Mouse (Mus musculus) C2C12 (cell line): ENCODE measurements around the gene B4galt1. TPM values are rescaled to one million over a fixed set of nuclear protein-coding genes. Genes with fewer than 3 reads are reported as not detected.

Experiments used
- H3K27me3 ChIP-seq: one replicate; pipeline ENCODE4 v1.6.1; 2011; ENCODE audit not compliant: control insufficient read depth, insufficient read depth, insufficient read length
- H3K36me3 ChIP-seq: one replicate; pipeline ENCODE4 v1.6.1; 2011; ENCODE audit not compliant: control insufficient read depth, insufficient read depth
- H3K4me3 ChIP-seq: one replicate; pipeline ENCODE4 v1.5.1; 2011; ENCODE audit warnings: mild to moderate bottlenecking, control low read depth; ENCODE audit not compliant: poor library complexity, insufficient read depth, severe bottlenecking
- H3K79me2 ChIP-seq: one replicate; pipeline ENCODE4 v1.6.1; 2011; ENCODE audit not compliant: control insufficient read depth, insufficient read depth
- H3K79me3 ChIP-seq: one replicate; pipeline ENCODE4 v1.6.1; 2011; ENCODE audit warnings: low read depth, control low read depth
- H3ac ChIP-seq: one replicate; pipeline ENCODE3; 2011; ENCODE audit warnings: low read depth; ENCODE audit not compliant: control insufficient read depth, insufficient read length
- CEBPB ChIP-seq: IDR thresholded peaks from one replicate; pipeline ENCODE4 v1.6.1; 2011; ENCODE audit warnings: low read depth, mild to moderate bottlenecking, control low read depth, moderate library complexity
- CTCF ChIP-seq: IDR thresholded peaks from one replicate; pipeline ENCODE4 v1.5.1; 2011; ENCODE audit not compliant: control insufficient read depth, insufficient read depth, insufficient read length
- FOSL1 ChIP-seq: IDR thresholded peaks from one replicate; pipeline ENCODE4 v1.8.0; 2011; ENCODE audit warnings: mild to moderate bottlenecking, low read length; ENCODE audit not compliant: poor library complexity, insufficient read depth, severe bottlenecking
- MAX ChIP-seq: IDR thresholded peaks from one replicate; pipeline ENCODE4 v1.6.1; 2011; ENCODE audit warnings: mild to moderate bottlenecking, control low read depth
- MYOD1 ChIP-seq: IDR thresholded peaks from one replicate; pipeline ENCODE4 v1.6.1; 2011; ENCODE audit warnings: low read depth; ENCODE audit not compliant: control insufficient read depth, insufficient read length
- MYOG ChIP-seq: IDR thresholded peaks from one replicate; pipeline ENCODE4 v1.6.1; 2011; ENCODE audit not compliant: control insufficient read depth, insufficient read length; ENCODE audit errors: extremely low read depth
- USF1 ChIP-seq: IDR thresholded peaks from one replicate; pipeline ENCODE4 v1.6.1; 2011; ENCODE audit warnings: low read depth, mild to moderate bottlenecking, control low read depth, moderate library complexity
- polyA plus RNA-seq: library from polyadenylated mRNA; unstranded; fragments of >200 nt; fragmentation: generic; extraction: Trizol; gene quantifications from one replicate; pipeline ENCODE4 v1.2.1, GENCODE M21; 2012; ENCODE audit warnings: missing spikeins

B4galt1 gene
- polyA plus RNA-seq, 1 experiment: 42.2 TPM

DNA sequence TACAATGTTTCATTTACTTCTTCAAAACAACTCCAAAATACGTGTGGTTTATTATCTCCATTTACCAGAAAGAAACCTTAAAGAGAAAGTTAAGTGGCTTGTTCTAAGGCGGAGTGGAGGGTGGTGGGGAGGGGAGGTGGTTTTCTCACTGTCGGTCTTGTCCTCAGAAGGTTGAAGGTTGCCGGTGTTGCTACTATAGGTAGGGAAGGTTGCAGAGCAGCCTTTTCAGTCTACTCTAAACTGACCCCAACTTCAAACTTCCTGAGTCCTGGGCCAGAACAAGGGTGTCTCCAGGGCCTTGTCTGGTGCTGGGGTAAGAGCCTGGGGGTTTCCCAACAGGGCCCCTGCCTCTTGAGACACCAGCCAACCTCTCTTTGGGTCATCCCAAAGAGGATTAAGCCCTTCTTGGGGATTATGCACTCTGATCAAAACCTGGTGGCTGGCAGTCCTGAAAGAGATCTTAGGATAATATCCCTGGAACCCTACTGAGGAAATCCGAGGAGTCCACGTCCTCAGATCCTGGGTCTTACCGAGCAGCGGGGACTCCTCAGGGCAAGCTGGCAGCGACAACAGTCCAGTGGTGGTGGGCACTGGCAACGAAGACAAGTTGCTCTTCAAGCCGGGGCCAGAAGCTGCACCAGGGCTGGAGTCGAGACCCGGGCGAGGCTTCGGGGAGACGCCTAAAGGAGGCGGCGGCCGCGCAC is 792 bp downstream of the B4galt1 start:
- Histone ChIP-seq H3K79me2 (peaks cover 56% of the 10 kb centered on the region), H3ac (peak overlapping the region; percentile 84), H3K36me3 (no peaks in the 10 kb centered on the region), H3K4me3 (peak overlapping the region; percentile 69), H3K27me3 (no peaks in the 10 kb centered on the region), H3K79me3 (peaks cover 52% of the 10 kb centered on the region)
- TF ChIP-seq FOSL1 (no peak), MYOG (no peak), MYOD1 (no peak), CEBPB (no peak), MAX (no peak), CTCF (no peak), USF1 (no peak)

DNA sequence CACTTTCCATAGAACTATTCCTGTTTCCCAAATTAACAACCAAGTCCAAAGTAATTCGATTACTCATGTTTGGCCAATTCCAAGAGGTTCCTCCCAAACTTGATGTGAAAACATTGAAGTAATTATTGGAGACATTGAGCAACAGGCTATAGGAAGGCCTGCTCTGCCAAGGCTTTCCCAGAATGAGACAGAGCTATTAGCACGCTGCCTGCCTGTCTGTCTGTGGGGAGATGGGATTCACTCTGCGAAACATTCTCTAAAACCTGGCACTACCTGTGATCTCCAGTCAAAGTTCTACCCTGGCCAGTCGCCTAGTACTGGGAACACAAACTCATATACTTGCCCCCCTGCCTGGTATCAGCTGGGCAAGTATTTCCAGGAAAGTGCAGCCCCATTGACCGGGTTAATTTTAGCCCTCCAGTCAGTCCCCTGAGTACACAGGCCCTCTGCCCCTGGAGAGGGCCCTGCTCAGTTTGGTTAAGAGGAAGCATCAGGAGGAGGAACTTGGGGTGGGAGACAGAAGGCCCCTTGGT is 1.5 kb downstream of the B4galt1 start:
- H3K79me2 ChIP-seq: peaks cover 63% of the 10 kb centered on the region
- TF ChIP-seq CEBPB: peak; percentile 76
- no peak for TF ChIP-seq CTCF
- no peaks in the 10 kb centered on the region for H3K36me3 ChIP-seq
- peak overlapping the region; percentile 27 for H3ac ChIP-seq
- H3K27me3 ChIP-seq: no peaks in the 10 kb centered on the region
- peak overlapping the region; percentile 69 for H3K4me3 ChIP-seq
- H3K79me3 ChIP-seq: peaks cover 59% of the 10 kb centered on the region

DNA sequence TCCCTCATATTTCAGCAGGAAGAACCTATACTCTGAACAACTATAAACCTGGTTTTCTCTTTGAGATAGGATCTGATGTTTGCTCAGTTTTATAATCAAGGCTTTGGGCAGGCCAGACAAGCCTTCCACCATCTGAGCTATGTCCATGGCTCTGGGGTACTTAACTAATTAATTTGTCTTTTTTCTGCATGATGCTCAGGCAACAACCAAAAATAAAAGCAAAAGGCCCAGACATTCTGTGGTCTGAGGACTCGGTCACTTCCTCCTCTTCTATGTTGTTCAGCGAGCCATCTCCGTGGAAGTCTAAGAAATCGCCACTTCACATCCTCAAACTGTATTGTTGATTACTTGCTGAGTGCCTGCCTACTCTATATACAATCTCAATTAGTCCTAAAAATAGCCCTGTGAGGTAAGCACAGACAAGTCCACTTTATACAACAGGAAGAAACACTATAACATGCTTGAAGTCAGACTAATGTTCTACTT is 2.0 kb downstream of the B4galt1 start:
- H3K79me3 ChIP-seq: peaks cover 60% of the 10 kb centered on the region
- peak overlapping the region; percentile 69 for H3K4me3 ChIP-seq
- peaks cover 66% of the 10 kb centered on the region for H3K79me2 ChIP-seq
- no peaks in the 10 kb centered on the region for H3K27me3 ChIP-seq
- H3ac ChIP-seq: peak overlapping the region; percentile 14
- TF ChIP-seq CEBPB (no peak), CTCF (no peak), FOSL1 (no peak), MYOD1 (no peak), USF1 (no peak), MYOG (no peak), MAX (no peak)
- no peaks in the 10 kb centered on the region for H3K36me3 ChIP-seq

DNA sequence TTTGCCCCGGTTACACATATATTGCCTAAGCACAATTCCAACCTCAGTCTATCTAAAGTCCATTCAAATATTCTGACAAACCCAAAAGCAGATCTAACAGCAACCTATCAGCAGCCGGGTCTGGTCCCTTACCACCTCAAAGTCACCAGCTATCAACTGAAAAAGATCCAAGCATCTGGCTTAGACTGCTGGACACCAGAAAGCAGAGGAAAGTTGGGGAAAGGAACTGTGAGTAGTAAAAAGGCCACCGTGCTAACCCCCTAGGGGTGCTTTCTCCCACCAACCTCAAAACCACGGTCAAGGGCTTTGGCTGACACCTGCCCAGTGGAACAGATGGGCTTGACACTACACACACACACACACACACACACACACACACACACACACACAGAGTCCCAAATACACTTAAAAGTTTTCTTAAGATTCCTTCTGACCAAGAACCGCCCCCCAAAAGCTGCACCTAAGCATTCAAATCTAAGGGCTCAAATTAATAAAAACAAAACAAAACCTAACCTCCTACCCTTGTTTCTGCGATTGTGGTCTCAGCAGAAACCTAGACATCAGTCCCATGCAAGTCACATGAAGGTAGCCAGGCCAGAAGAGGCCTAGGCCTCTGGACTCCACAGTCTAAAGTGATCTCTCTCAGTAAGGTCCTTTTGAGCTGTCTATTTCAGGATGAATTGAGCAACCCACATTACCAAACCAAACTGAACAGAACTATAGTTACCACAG is 2.6 kb downstream of the B4galt1 start:
- H3ac ChIP-seq: peak overlapping the region; percentile 41
- no peaks in the 10 kb centered on the region for H3K36me3 ChIP-seq
- H3K79me2 ChIP-seq: peaks cover 72% of the 10 kb centered on the region
- peak overlapping the region; percentile 69 for H3K4me3 ChIP-seq
- no peak for TF ChIP-seq MAX
- no peak for TF ChIP-seq CTCF
- TF ChIP-seq MYOG: no peak
- TF ChIP-seq MYOD1: no peak
- no peak for TF ChIP-seq FOSL1
- TF ChIP-seq CEBPB: no peak
- TF ChIP-seq USF1: no peak
- H3K27me3 ChIP-seq: no peaks in the 10 kb centered on the region
- H3K79me3 ChIP-seq: peaks cover 63% of the 10 kb centered on the region

DNA sequence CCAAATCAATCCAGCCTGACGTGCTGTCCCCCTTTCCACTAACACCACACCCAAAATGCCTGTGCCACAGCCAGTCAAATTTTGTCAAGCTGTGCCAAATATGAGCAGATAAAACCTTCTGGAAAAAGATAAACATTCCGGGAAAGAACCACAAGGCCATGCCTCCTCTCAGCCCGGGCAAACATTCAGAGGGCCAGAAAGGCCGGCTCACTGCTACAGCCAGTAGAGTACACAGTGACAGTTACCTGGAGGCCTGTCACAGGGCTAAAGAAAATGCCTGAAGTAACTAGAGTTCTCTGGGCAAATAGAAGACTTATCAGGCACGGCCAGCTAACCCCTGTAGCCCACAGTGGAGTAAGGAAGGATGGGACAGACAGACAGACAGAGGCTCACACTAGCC is 3.2 kb downstream of the B4galt1 start:
- Histone ChIP-seq H3K36me3 (no peaks in the 10 kb centered on the region), H3K27me3 (no peaks in the 10 kb centered on the region), H3K79me3 (peaks cover 69% of the 10 kb centered on the region), H3ac (peak overlapping the region; percentile 41), H3K4me3 (peak overlapping the region; percentile 12), H3K79me2 (peaks cover 78% of the 10 kb centered on the region)
- TF ChIP-seq USF1: no peak
- no peak for TF ChIP-seq FOSL1
- no peak for TF ChIP-seq MAX
- no peak for TF ChIP-seq CTCF
